ENCODE assay signal across 13 mouse cellular contexts in genomic region chr3:20821712-20822111, GRCm38 (mm10).
"Had no signal": no experiment of that assay in that cellular context is flagged by ENCODE, and none has a peak within 500 bp of the region (broad histone marks: within the 10 kb centered on the region; RNA-seq: fewer than 3 reads in every experiment).

No protein-coding gene starts in this region.

- H3K9me3 ChIP-seq: limb, embryonic 10.5 days; liver, embryonic 15.5 days; midbrain, embryonic 13.5 days; neural tube, embryonic 15.5 days had no signal

- H3K4me1 ChIP-seq: liver, embryonic 15.5 days; neural tube, embryonic 15.5 days had no signal

- H3K27me3 ChIP-seq: liver, embryonic 15.5 days; midbrain, embryonic 13.5 days; neural tube, embryonic 15.5 days had no signal

- H3K36me3 ChIP-seq: limb, embryonic 10.5 days; liver, embryonic 15.5 days; midbrain, embryonic 13.5 days; neural tube, embryonic 15.5 days had no signal

- DNase-seq: kidney, adult 8-10 months; kidney, postnatal 25 days; lung, adult 2 months; right cerebral cortex, postnatal 4 days; spleen, adult 18-20 months; thymus, postnatal 36 days had no signal

- H3K4me3 ChIP-seq: limb, embryonic 10.5 days; liver, embryonic 15.5 days; midbrain, embryonic 13.5 days; neural tube, embryonic 15.5 days had no signal

- H3K4me2 ChIP-seq: liver, embryonic 11.5 days; liver, embryonic 15.5 days; midbrain, embryonic 13.5 days; neural tube, embryonic 15.5 days had no signal

- H3K27ac ChIP-seq: limb, embryonic 10.5 days; liver, embryonic 15.5 days; midbrain, embryonic 13.5 days; neural tube, embryonic 15.5 days had no signal

- ATAC-seq: intestine, postnatal 0 days; lung, postnatal 0 days had no signal

- H3K9ac ChIP-seq: liver, embryonic 15.5 days; midbrain, embryonic 13.5 days; neural tube, embryonic 15.5 days had no signal
